Mouse (Mus musculus) C2C12 (cell line): ENCODE results near the gene Slc6a6.

Source experiments
- CTCF ChIP-seq: IDR thresholded peaks from one replicate; pipeline ENCODE4 v1.5.1; 2011; ENCODE audit not compliant: control insufficient read depth, insufficient read depth, insufficient read length
- MAX ChIP-seq: IDR thresholded peaks from one replicate; pipeline ENCODE4 v1.6.1; 2011; ENCODE audit warnings: mild to moderate bottlenecking, control low read depth
- MYOD1 ChIP-seq: IDR thresholded peaks from one replicate; pipeline ENCODE4 v1.6.1; 2011; ENCODE audit warnings: low read depth; ENCODE audit not compliant: control insufficient read depth, insufficient read length
- USF1 ChIP-seq: IDR thresholded peaks from one replicate; pipeline ENCODE4 v1.6.1; 2011; ENCODE audit warnings: low read depth, mild to moderate bottlenecking, control low read depth, moderate library complexity

DNA sequence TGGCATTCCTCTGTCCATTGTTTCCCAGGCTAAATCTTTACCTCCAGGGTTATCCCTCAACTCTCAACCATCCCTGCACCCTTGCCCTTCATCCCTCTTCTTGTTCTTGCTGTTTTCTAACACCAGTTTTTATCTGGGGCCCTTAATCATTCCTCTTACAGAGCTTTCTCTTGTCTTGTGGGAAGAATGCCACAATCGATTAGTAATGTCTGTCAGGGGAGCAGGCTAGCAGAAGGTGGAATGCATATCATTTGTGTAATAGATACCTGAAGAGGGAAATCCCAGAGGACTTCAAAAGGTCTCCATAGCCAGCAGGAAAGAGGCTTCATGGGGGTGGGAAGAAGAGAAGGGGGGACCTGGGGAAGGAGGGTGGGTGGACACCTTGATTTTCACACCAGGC is 20.6 kb downstream of the Slc6a6 start:
- TF ChIP-seq CTCF (no peak), USF1 (no peak), MAX (no peak), MYOD1 (no peak)
